Mouse (Mus musculus) C2C12 (cell line): ENCODE results near the gene Cap1. TPM values are rescaled to one million over a fixed set of nuclear protein-coding genes. Genes with fewer than 3 reads are reported as not detected.

Experiments used
- H3K27me3 ChIP-seq: one replicate; pipeline ENCODE4 v1.6.1; 2011; ENCODE audit not compliant: control insufficient read depth, insufficient read depth, insufficient read length
- H3K36me3 ChIP-seq: one replicate; pipeline ENCODE4 v1.6.1; 2011; ENCODE audit not compliant: control insufficient read depth, insufficient read depth
- H3K4me3 ChIP-seq: one replicate; pipeline ENCODE4 v1.5.1; 2011; ENCODE audit warnings: mild to moderate bottlenecking, control low read depth; ENCODE audit not compliant: poor library complexity, insufficient read depth, severe bottlenecking
- H3K79me2 ChIP-seq: one replicate; pipeline ENCODE4 v1.6.1; 2011; ENCODE audit not compliant: control insufficient read depth, insufficient read depth
- H3K79me3 ChIP-seq: one replicate; pipeline ENCODE4 v1.6.1; 2011; ENCODE audit warnings: low read depth, control low read depth
- H3ac ChIP-seq: one replicate; pipeline ENCODE3; 2011; ENCODE audit warnings: low read depth; ENCODE audit not compliant: control insufficient read depth, insufficient read length
- CEBPB ChIP-seq: IDR thresholded peaks from one replicate; pipeline ENCODE4 v1.6.1; 2011; ENCODE audit warnings: low read depth, mild to moderate bottlenecking, control low read depth, moderate library complexity
- CTCF ChIP-seq: IDR thresholded peaks from one replicate; pipeline ENCODE4 v1.5.1; 2011; ENCODE audit not compliant: control insufficient read depth, insufficient read depth, insufficient read length
- FOSL1 ChIP-seq: IDR thresholded peaks from one replicate; pipeline ENCODE4 v1.8.0; 2011; ENCODE audit warnings: mild to moderate bottlenecking, low read length; ENCODE audit not compliant: poor library complexity, insufficient read depth, severe bottlenecking
- MAX ChIP-seq: IDR thresholded peaks from one replicate; pipeline ENCODE4 v1.6.1; 2011; ENCODE audit warnings: mild to moderate bottlenecking, control low read depth
- MYOD1 ChIP-seq: IDR thresholded peaks from one replicate; pipeline ENCODE4 v1.6.1; 2011; ENCODE audit warnings: low read depth; ENCODE audit not compliant: control insufficient read depth, insufficient read length
- MYOG ChIP-seq: IDR thresholded peaks from one replicate; pipeline ENCODE4 v1.6.1; 2011; ENCODE audit not compliant: control insufficient read depth, insufficient read length; ENCODE audit errors: extremely low read depth
- USF1 ChIP-seq: IDR thresholded peaks from one replicate; pipeline ENCODE4 v1.6.1; 2011; ENCODE audit warnings: low read depth, mild to moderate bottlenecking, control low read depth, moderate library complexity
- polyA plus RNA-seq: library from polyadenylated mRNA; unstranded; fragments of >200 nt; fragmentation: generic; extraction: Trizol; gene quantifications from one replicate; pipeline ENCODE4 v1.2.1, GENCODE M21; 2012; ENCODE audit warnings: missing spikeins

The Cap1 gene
- polyA plus RNA-seq, 1 experiment: 384 TPM

DNA sequence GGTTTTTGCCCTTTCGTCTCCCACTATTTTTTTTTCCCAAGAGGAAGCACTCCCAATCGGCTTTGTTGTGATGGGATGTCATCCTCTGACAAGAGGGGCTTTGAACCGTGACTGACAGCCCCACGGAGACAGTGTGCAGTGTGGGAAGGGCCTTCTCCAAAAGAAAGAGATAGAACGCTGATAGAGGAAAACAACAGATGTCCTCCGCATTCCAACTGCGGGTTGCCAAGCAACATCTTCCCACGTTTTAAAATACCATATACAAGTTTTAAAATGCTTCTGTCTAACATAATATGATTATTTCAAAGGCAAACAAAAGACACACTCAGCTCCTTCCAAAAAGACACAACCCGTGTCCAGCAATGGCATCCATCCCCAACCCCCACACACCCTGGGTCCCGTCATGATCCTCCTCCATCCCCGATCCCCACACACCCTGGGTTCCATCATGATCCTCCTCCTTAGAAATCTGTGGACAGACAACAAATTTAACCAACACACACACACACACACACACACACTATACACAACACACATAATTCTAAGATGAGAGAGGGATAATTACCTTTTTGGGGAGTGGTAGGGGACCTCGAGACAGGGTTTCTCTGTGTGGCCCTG lies 23.8 kb upstream of the Cap1 start:
- Histone ChIP-seq H3K79me2 (no peaks in the 10 kb centered on the region), H3K27me3 (no peaks in the 10 kb centered on the region), H3K4me3 (no peak overlapping the region), H3ac (no peak overlapping the region), H3K79me3 (no peaks in the 10 kb centered on the region), H3K36me3 (no peaks in the 10 kb centered on the region)
- TF ChIP-seq USF1 (no peak), MAX (no peak), CEBPB (no peak), MYOD1 (no peak), MYOG (no peak), CTCF (no peak), FOSL1 (no peak)

GRCm38 (mm10) chr4:122905359-122905758 lies 19.5 kb upstream of the Cap1 start:
- TF ChIP-seq MYOD1 (no peak), CEBPB (peak; percentile 51), CTCF (no peak), MAX (no peak), USF1 (no peak), FOSL1 (no peak), MYOG (no peak)
- H3K79me2 ChIP-seq: no peaks in the 10 kb centered on the region

GRCm38 (mm10) chr4:122903709-122904108 lies 17.9 kb upstream of the Cap1 start:
- Histone ChIP-seq H3K79me2 (no peaks in the 10 kb centered on the region), H3K36me3 (no peaks in the 10 kb centered on the region), H3K4me3 (no peak overlapping the region), H3ac (no peak overlapping the region), H3K27me3 (peaks cover 3% of the 10 kb centered on the region), H3K79me3 (no peaks in the 10 kb centered on the region)
- TF ChIP-seq USF1: no peak
- TF ChIP-seq MYOD1: no peak
- TF ChIP-seq MYOG: no peak

More at GRCm38 (mm10) chr4:122905359-122905758, 19.5 kb upstream of the Cap1 start:
- H3K27me3 ChIP-seq: peaks cover 3% of the 10 kb centered on the region
- H3K36me3 ChIP-seq: no peaks in the 10 kb centered on the region
- no peak overlapping the region for H3K4me3 ChIP-seq
- no peak overlapping the region for H3ac ChIP-seq
- H3K79me3 ChIP-seq: no peaks in the 10 kb centered on the region

- Histone ChIP-seq H3K36me3 (no peaks in the 10 kb centered on the region), H3K79me3 (no peaks in the 10 kb centered on the region), H3K4me3 (no peak overlapping the region), H3K79me2 (no peaks in the 10 kb centered on the region), H3K27me3 (peaks cover 3% of the 10 kb centered on the region), H3ac (no peak overlapping the region)
- TF ChIP-seq MAX (no peak), CTCF (peak; percentile 59)
Measured at GRCm38 (mm10) chr4:122902156-122902555, 16.3 kb upstream of the Cap1 start.

DNA sequence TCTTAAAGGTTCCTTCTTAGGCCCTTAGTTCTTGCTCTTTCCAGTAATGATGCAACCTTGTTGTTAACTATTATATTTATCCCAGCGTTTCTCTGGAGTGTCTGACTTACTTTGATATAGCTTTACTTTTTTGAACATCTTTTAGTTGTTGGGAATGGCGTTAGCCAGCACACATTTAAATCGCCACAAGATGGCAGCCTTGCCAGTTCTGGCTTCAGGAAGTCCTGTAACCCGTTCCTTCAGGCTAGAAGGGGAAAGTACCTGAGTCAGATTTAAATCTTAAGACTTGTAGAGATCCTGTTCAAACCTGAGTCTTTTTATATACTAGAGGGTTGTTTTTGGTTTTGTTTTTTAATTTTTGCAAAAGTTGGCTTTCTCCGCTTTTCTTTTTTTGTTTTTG lies 12.5 kb upstream of the Cap1 start:
- Histone ChIP-seq H3K27me3 (peaks cover 3% of the 10 kb centered on the region), H3K36me3 (no peaks in the 10 kb centered on the region), H3K79me2 (no peaks in the 10 kb centered on the region), H3K79me3 (no peaks in the 10 kb centered on the region), H3K4me3 (no peak overlapping the region), H3ac (no peak overlapping the region)
- TF ChIP-seq CTCF (peak; percentile 26), USF1 (no peak)

DNA sequence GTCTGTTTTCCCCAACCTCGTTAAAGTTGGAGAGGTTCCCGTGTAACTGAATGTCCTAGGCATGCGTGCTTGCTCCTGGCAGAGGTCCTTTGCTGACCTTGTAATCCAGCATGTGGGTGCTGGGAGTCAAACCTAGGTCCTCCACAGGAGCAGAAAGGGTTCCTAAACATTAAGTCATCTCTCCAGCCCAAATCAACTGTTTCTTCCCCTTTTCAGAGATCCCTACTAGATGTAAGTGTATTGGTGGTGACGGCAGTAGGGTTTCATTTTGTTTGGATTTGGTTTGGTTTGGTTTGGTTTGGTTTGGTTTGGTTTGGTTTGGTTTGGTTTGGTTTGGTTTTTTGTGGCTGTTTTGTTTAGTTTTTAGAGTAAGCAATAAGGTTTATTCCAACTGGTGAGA lies 11.9 kb upstream of the Cap1 start:
- H3K27me3 ChIP-seq: peaks cover 3% of the 10 kb centered on the region
- H3K36me3 ChIP-seq: no peaks in the 10 kb centered on the region
- no peaks in the 10 kb centered on the region for H3K79me3 ChIP-seq
- H3K79me2 ChIP-seq: no peaks in the 10 kb centered on the region
- no peak overlapping the region for H3ac ChIP-seq
- TF ChIP-seq USF1 (no peak), MAX (no peak), FOSL1 (no peak), MYOG (no peak)
- no peak overlapping the region for H3K4me3 ChIP-seq
